Mouse (Mus musculus): Measurements from ENCODE around the gene 1110002E22Rik. TPM values are rescaled to one million over a fixed set of nuclear protein-coding genes. Genes with fewer than 3 reads are reported as not detected.

The 1110002E22Rik gene
- total and polyA plus RNA-seq, 3 experiments = under 0.01 to 0.03 TPM; not detected in 1

GRCm38 (mm10) chr3:138030563-138030962, 34.3 kb upstream of the 1110002E22Rik start:
- Histone ChIP-seq H3K9ac (ENCODE audit: control insufficient read depth, low read depth, low read length, poor library complexity, severe bottlenecking) (no peak overlapping the region), H3K9me3 (replicated peaks; ENCODE audit: insufficient read depth, low read length) (no peaks in the 10 kb centered on the region), H3K4me3 (ENCODE audit: control insufficient read depth in 1 of 2, insufficient read depth in 1 of 2, low read depth in 2 of 2, low read length in 2 of 2) (no peak overlapping the region), H3K79me2 (ENCODE audit: control insufficient read depth, insufficient read depth, low read length, poor library complexity) (no peaks in the 10 kb centered on the region), H3K36me3 (ENCODE audit: control insufficient read depth in 1 of 2, insufficient read depth in 2 of 2, low read length in 2 of 2) (peaks cover 0 to 2% of the 10 kb centered on the region in 2 experiments; a peak in 1 of 4 replicates), H3K27ac (ENCODE audit: control insufficient read depth, low read depth, low read length) (no peak overlapping the region), H3K27me3 (ENCODE audit: control insufficient read depth in 1 of 2, insufficient read depth in 2 of 2, low read length in 2 of 2) (no peaks in the 10 kb centered on the region), H3K4me1 (ENCODE audit: control insufficient read depth in 1 of 2, insufficient read depth in 2 of 2, low read length in 2 of 2) (peaks cover 7 to 10% of the 10 kb centered on the region in 2 experiments; a peak in 3 of 4 replicates)
- DNase-seq (ENCODE audit: low read depth, low spot score) = no peak
- no peak for TF ChIP-seq ETS1 (IDR thresholded peaks at IDR 0.05; ENCODE audit: low read depth, low read length)
- TF ChIP-seq TAL1 (IDR thresholded peaks at IDR 0.05; ENCODE audit: low read length) = no peak
- TF ChIP-seq ZNF384 (IDR thresholded peaks at IDR 0.05; ENCODE audit: low read depth, low read length) = no peak
- TF ChIP-seq KAT2A (conservative IDR thresholded peaks at IDR 0.05; ENCODE audit: low read depth, low read length) = no peak
- TF ChIP-seq CHD2 (IDR thresholded peaks at IDR 0.05; ENCODE audit: low read length) = no peak
- TF ChIP-seq POLR2AphosphoS2 (IDR thresholded peaks at IDR 0.05; ENCODE audit: low read length) = no peak
- TF ChIP-seq ZMIZ1 (IDR thresholded peaks at IDR 0.05; ENCODE audit: low read depth, low read length) = no peak
- no peak for TF ChIP-seq TBP (IDR thresholded peaks at IDR 0.05; ENCODE audit: low read depth, low read length)
- TF ChIP-seq GATA1 (IDR thresholded peaks at IDR 0.05; ENCODE audit: low read depth, low read length) = no peak
- TF ChIP-seq MAFK (IDR thresholded peaks at IDR 0.05; ENCODE audit: borderline replicate concordance, low read depth, low read length) = no peak
- no peak for TF ChIP-seq POLR2A (IDR thresholded peaks at IDR 0.05; ENCODE audit: control insufficient read depth in 1 of 2, insufficient read depth in 1 of 2, low read depth in 1 of 2, low read length in 2 of 2, poor library complexity in 1 of 2)
- TF ChIP-seq UBTF (IDR thresholded peaks at IDR 0.05; ENCODE audit: borderline replicate concordance, insufficient read depth, low read depth, low read length) = no peak
- no peak for TF ChIP-seq BHLHE40 (IDR thresholded peaks at IDR 0.05; ENCODE audit: borderline replicate concordance, low read depth, low read length)
- no peak for TF ChIP-seq TCF12 (IDR thresholded peaks at IDR 0.05; ENCODE audit: low read depth, low read length)

DNA sequence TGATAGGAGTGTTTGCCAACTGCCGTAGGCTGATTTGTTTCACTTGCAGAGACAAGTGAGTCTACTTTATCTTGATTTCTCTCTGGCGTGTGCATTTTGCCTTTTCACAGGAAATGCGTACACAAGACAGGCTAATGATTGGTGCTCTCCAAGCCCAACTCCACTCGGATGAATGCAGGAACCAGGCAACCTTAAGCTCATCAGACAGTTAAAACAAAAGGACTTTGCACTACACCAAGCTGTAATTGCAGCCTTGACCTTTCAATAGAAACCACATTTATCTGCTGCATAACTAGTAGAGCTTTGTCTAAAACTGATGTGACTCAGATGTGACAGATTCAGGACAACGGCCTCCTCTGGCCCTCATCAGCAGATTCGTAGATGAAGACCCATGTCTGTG, 30.9 kb upstream of the 1110002E22Rik start:
- H3K79me2 ChIP-seq (ENCODE audit: control insufficient read depth, insufficient read depth, low read length, poor library complexity) = no peaks in the 10 kb centered on the region
- H3K36me3 ChIP-seq (ENCODE audit: control insufficient read depth in 1 of 2, insufficient read depth in 2 of 2, low read length in 2 of 2) = peaks cover 0 to 2% of the 10 kb centered on the region in 2 experiments; a peak in 1 of 4 replicates
- peak; percentile 22 for DNase-seq (ENCODE audit: low read depth, low spot score)
- TF ChIP-seq USF1 (IDR thresholded peaks at IDR 0.05; ENCODE audit: low read depth, low read length) (no peak), E2F4 (IDR thresholded peaks at IDR 0.05; ENCODE audit: borderline replicate concordance, low read depth, low read length) (no peak), NRF1 (IDR thresholded peaks at IDR 0.05; ENCODE audit: insufficient read depth, low read depth, low read length, poor library complexity, severe bottlenecking) (no peak), ETS1 (IDR thresholded peaks at IDR 0.05; ENCODE audit: low read depth, low read length) (no peak), SIN3A (IDR thresholded peaks at IDR 0.05; ENCODE audit: low read length) (no peak), CHD2 (IDR thresholded peaks at IDR 0.05; ENCODE audit: low read length) (no peak), POLR2AphosphoS5 (IDR thresholded peaks at IDR 0.05; ENCODE audit: borderline replicate concordance, low read depth, low read length) (no peak), MAZ (IDR thresholded peaks at IDR 0.05; ENCODE audit: low read depth, low read length) (no peak), POLR2A (IDR thresholded peaks at IDR 0.05; ENCODE audit: control insufficient read depth in 1 of 2, insufficient read depth in 1 of 2, low read depth in 1 of 2, low read length in 2 of 2, poor library complexity in 1 of 2) (no peak), ZC3H11A (IDR thresholded peaks at IDR 0.05; ENCODE audit: low read depth, low read length) (no peak), GABPA (IDR thresholded peaks at IDR 0.05; ENCODE audit: low read depth, low read length) (no peak), MYC (IDR thresholded peaks at IDR 0.05; ENCODE audit: low read depth, low read length) (no peak)
- H3K27me3 ChIP-seq (ENCODE audit: control insufficient read depth in 1 of 2, insufficient read depth in 2 of 2, low read length in 2 of 2) = no peaks in the 10 kb centered on the region
- H3K9ac ChIP-seq (ENCODE audit: control insufficient read depth, low read depth, low read length, poor library complexity, severe bottlenecking) = no peak overlapping the region
- H3K9me3 ChIP-seq (replicated peaks; ENCODE audit: insufficient read depth, low read length) = no peaks in the 10 kb centered on the region
- peaks cover 7 to 10% of the 10 kb centered on the region in 2 experiments; a peak in 3 of 4 replicates for H3K4me1 ChIP-seq (ENCODE audit: control insufficient read depth in 1 of 2, insufficient read depth in 2 of 2, low read length in 2 of 2)
- no peak overlapping the region for H3K27ac ChIP-seq (ENCODE audit: control insufficient read depth, low read depth, low read length)
- H3K4me3 ChIP-seq (ENCODE audit: control insufficient read depth in 1 of 2, insufficient read depth in 1 of 2, low read depth in 2 of 2, low read length in 2 of 2) = no peak overlapping the region

All from MEL (cell line).